Mouse (Mus musculus) neural tube, embryonic 13.5 days (tissue): ENCODE measurements around the gene Dis3l. TPM values are rescaled to one million over a fixed set of nuclear protein-coding genes. Genes with fewer than 3 reads are reported as not detected.
A peak's percentile ranks its signal among the peaks of the same experiment; 100 is the strongest.

ENCODE experiments used
- ATAC-seq: fragments of 200-750 bp; cut with Nextera tagmentation; 2 replicates; pipeline ENCODE4 v1.8.0; 2017; ENCODE audit warnings: low read depth, mild to moderate bottlenecking, moderate TSS enrichment, moderate library complexity
- H3K27ac ChIP-seq: fragments of 300-500 bp; sonication (generic); replicated peaks from 2 replicates; pipeline ENCODE4 v1.5.1; 2015; ENCODE audit warnings: moderate library complexity, mild to moderate bottlenecking, inconsistent platforms
- H3K27me3 ChIP-seq: fragments of 300-500 bp; sonication (generic); 2 replicates; pipeline ENCODE4 v1.6.1; 2015; ENCODE audit warnings: mild to moderate bottlenecking, inconsistent platforms
- H3K36me3 ChIP-seq: fragments of 300-500 bp; sonication (generic); 2 replicates; pipeline ENCODE4 v1.6.1; 2015; ENCODE audit warnings: mild to moderate bottlenecking, inconsistent platforms
- H3K4me1 ChIP-seq: fragments of 300-500 bp; sonication (generic); replicated peaks from 2 replicates; pipeline ENCODE4 v1.6.1; 2015; ENCODE audit warnings: inconsistent platforms
- H3K4me2 ChIP-seq: fragments of 300-500 bp; sonication (generic); 2 replicates; pipeline ENCODE4 v1.6.1; 2015; ENCODE audit warnings: inconsistent platforms, mild to moderate bottlenecking, moderate library complexity
- H3K4me3 ChIP-seq: fragments of 300-500 bp; sonication (generic); 2 replicates; pipeline ENCODE4 v1.5.1; 2015; ENCODE audit warnings: mild to moderate bottlenecking, inconsistent platforms
- H3K9ac ChIP-seq: fragments of 300-500 bp; sonication (generic); 2 replicates; pipeline ENCODE4 v1.6.1; 2015; ENCODE audit warnings: moderate library complexity, mild to moderate bottlenecking, inconsistent platforms
- H3K9me3 ChIP-seq: fragments of 300-500 bp; sonication (generic); 2 replicates; pipeline ENCODE4 v1.6.1; 2016; ENCODE audit warnings: inconsistent platforms
- WGBS: fragments of 180-500 bp; shearing (Covaris S2); methylation state at CpG from one replicate; pipeline ENCODE4 v1.1.7; 2015; 5-methylcytosine and 5-hydroxymethylcytosine counted together
- polyA plus RNA-seq: library from polyadenylated mRNA; unstranded; fragments of >200 nt; fragmentation: Nextera tagmentation; extraction: Ambion mirVana; gene quantifications from 2 replicates; pipeline ENCODE4 v1.2.1, GENCODE M21; 2015

Dis3l gene
- polyA plus RNA-seq: 20.6 and 23.4 TPM in 2 replicates

DNA sequence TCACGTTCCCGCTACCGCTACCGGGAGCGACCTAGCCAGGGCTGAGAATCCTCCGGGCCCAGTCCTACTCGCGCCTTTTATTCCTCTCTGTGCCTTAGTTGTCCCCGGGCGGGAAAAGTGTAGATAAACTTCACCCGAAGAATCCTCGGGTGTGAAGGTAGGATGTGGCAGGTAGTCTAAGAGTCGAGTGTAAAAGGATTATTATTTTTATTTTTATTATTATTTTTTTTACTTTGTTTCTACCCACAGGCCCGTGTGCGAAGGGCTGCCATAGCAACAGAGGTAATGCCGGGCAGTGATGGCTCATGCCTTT is at the start of gene Dis3l:
TSS of gene Dis3l (minus strand) at position 35 of the 313 bp plus-strand sequence.
- peaks cover 3% of the 10 kb centered on the region; the same call in 1 of the 2 replicates for H3K36me3 ChIP-seq
- H3K27ac ChIP-seq: peak within 1 kb of the TSS; percentile 99
- 13% methylated on average over 16 of the region's 16 CpGs for WGBS
- H3K4me1 ChIP-seq: peaks cover 22% of the 10 kb centered on the region
- H3K9me3 ChIP-seq: no peaks in the 10 kb centered on the region
- H3K4me2 ChIP-seq: peak within 1 kb of the TSS; percentile 66
- peak within 1 kb of the TSS; percentile 96 for H3K9ac ChIP-seq
- H3K4me3 ChIP-seq: peak within 1 kb of the TSS; percentile 54
- H3K27me3 ChIP-seq: no peaks in the 10 kb centered on the region
- no peak for ATAC-seq

GRCm38 (mm10) chr9:64389576-64390292 is 48.6 kb upstream of the Dis3l start:
- WGBS: 50% methylated on average over 7 of the region's 7 CpGs
- Histone ChIP-seq H3K9me3 (no peaks in the 10 kb centered on the region), H3K4me2 (no peak overlapping the region), H3K9ac (no peak overlapping the region), H3K27ac (no peak overlapping the region), H3K27me3 (peaks cover 53% of the 10 kb centered on the region), H3K36me3 (no peaks in the 10 kb centered on the region), H3K4me1 (peaks cover 45% of the 10 kb centered on the region), H3K4me3 (no peak overlapping the region)
- no peak for ATAC-seq

- H3K4me1 ChIP-seq: peaks cover 49% of the 10 kb centered on the region
- 2% methylated on average over 45 of the region's 45 CpGs for WGBS
- H3K9ac ChIP-seq: peak overlapping the region; percentile 82
- H3K27me3 ChIP-seq: peaks cover 77% of the 10 kb centered on the region
- 0 out of 2 replicates have a peak overlapping the region, but pooled peaks have one; percentile 18 for H3K27ac ChIP-seq
- peak overlapping the region; percentile 99 for H3K4me2 ChIP-seq
- H3K9me3 ChIP-seq: no peaks in the 10 kb centered on the region
- no peak for ATAC-seq
- peak overlapping the region; percentile 62 for H3K4me3 ChIP-seq
- no peaks in the 10 kb centered on the region for H3K36me3 ChIP-seq
These were observed 45.6 kb upstream of the Dis3l start for GRCm38 (mm10) chr9:64386466-64387211.

DNA sequence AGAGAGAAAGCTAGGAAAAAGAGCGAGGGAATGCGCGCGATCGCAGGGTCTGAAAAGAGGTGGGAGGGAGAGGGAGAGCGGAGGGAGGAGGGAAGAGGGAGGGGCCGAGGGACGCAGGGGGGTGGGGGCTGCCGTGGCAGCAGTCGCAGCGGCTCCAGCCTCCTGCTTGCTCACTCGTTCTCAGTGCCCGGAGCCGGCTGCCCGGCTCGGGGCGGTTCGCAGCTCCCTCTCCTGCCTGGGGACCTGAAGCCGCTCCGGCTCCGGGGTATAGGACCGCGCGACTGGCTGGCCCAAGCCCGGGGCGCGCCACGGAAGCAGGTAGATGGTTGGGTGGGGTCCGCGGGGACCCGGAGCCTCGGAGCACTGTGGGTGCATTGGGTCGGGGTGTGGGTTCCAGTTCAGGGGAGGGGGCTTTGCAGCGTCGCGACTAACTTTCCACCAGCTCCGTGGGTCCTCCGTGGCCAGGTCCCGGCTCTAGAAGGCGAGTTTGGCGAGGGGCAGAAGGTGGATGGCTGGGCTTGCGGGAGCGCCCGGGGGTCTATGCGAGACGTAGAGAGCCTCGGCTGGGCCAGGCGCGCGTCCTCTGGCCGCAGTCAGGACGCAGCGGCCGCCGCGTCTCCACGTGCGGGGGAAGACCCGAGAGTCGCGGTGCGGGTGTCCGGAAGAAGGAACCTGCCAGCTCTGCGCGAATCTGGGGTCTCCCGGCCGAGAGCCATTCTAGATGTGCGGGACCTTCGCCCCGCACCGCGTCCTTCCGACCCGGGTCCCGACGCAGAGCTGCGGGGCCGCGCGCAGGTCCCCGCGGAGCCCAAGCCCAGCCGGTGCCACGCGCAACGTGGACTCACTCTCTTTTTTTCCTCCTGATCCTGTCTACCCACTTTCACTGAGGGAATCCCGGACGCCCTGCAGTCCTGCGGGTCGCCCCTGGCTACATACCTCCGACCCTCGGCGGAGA is 44.7 kb upstream of the Dis3l start, which contains the start of gene Megf11:
TSS of gene Megf11 (plus strand) at position 116 of the 955 bp plus-strand sequence.
- Histone ChIP-seq H3K27me3 (peaks cover 75% of the 10 kb centered on the region), H3K4me3 (peak within 1 kb of the TSS; percentile 62), H3K27ac (0 out of 2 replicates have a peak within 1 kb of the TSS, but pooled peaks have one; percentile 18), H3K9ac (peak within 1 kb of the TSS; percentile 82), H3K4me1 (peaks cover 49% of the 10 kb centered on the region), H3K4me2 (peak within 1 kb of the TSS; percentile 99), H3K9me3 (no peaks in the 10 kb centered on the region; the same call in 1 of the 2 replicates), H3K36me3 (no peaks in the 10 kb centered on the region)
- ATAC-seq: peak; percentile 78
- WGBS: under 1% methylated on average over 91 of the region's 93 CpGs

DNA sequence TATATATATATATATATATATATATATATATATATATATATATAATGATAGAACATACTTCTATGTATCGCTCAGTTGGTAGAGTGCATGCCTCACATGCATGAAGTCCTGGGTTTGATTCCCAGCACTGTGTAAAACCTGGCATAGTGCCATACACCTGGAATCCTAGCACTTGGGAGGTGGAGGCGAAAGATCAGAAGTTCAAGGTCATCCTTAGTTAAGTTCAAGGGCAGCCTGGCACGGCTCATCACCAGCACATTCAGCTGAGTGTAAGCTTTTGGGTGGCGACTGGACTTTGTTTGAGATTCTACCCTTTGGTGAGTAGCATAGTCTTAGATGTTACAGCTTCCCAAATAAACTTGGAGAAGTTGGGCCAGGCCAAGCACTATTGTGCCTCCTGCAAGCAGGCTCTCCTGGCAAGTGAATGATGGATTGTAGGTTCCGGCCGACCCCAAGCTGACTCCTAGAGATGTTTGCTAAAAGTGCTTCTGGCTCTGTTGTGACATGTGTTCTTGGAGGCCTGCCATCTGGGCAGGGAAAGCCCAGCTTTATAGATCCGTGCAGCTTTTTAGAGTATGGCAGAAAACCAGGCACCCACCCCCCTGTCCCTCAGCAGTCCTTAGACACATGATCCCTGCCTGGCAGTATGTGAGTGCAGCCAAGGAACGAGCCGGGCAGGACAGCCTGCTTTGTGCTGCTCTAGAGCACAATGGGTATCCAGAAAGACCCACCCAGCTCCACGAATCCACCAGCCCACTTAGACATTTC is 42.1 kb upstream of the Dis3l start:
- no peaks in the 10 kb centered on the region for H3K36me3 ChIP-seq
- 48% methylated on average over 10 of the region's 10 CpGs for WGBS

DNA sequence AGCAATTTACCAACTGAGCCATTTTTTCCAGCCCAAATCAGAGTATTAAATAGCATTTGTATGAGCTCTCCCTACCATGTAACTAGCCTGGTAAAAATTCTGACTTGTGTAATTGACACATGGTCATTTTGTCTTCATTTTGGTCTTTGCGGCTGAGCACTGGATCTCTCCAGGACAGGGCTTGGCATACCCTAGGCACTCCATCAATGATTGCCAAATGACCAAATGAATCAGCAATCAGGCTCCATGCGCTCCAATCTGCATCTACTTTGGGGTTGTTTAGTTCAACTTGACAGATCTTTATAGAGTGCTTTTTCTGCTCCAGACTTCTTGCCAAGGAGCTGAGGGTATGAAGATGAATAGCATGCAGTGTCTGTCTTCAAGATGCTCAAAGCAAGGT is 35.3 kb upstream of the Dis3l start:
- no peak for ATAC-seq
- Histone ChIP-seq H3K4me1 (peaks cover 10% of the 10 kb centered on the region; the same call in 1 of the 2 replicates), H3K4me3 (no peak overlapping the region), H3K36me3 (no peaks in the 10 kb centered on the region), H3K9ac (no peak overlapping the region), H3K9me3 (no peaks in the 10 kb centered on the region; the same call in 1 of the 2 replicates), H3K4me2 (no peak overlapping the region), H3K27me3 (peaks cover 6% of the 10 kb centered on the region), H3K27ac (no peak overlapping the region)
- WGBS: 88% methylated on average over 2 of the region's 2 CpGs

More for the DNA sequence above, 42.1 kb upstream of the Dis3l start:
- Histone ChIP-seq H3K4me3 (no peak overlapping the region), H3K4me2 (no peak overlapping the region), H3K9me3 (no peaks in the 10 kb centered on the region; the same call in 1 of the 2 replicates), H3K27ac (no peak overlapping the region), H3K9ac (0 out of 2 replicates have a peak overlapping the region, but pooled peaks have one; percentile 1), H3K27me3 (peaks cover 61% of the 10 kb centered on the region), H3K4me1 (peaks cover 38% of the 10 kb centered on the region)
- no peak for ATAC-seq

DNA sequence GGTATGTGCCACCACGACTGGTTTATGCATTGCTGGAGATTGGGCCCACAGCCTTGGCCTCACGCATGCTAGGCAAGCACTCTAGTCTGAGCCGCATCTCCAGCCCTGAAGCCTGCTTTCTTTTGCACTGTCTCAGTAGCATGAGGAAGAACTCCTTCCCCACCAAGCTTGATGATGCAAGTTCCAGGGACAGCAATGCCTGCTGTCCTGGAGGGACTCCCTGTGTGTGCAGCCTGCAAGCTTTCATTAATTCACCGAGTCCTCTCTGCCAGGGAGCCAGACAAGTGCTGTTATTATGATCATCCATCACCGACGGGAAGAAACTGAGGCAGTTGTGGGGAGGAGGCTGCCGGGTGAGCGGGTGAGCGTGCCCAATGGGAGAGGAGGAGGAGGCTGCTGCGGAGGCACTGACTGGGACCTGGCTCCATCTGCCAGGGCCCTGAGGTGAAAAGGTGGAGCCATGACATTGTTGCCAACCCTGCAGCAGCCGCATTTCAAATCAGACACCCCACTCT is 30.3 kb upstream of the Dis3l start:
- Histone ChIP-seq H3K4me3 (no peak overlapping the region), H3K4me2 (no peak overlapping the region), H3K36me3 (no peaks in the 10 kb centered on the region), H3K4me1 (peaks cover 13% of the 10 kb centered on the region), H3K9me3 (no peaks in the 10 kb centered on the region), H3K27me3 (0 out of 2 replicates have a peak, but pooled peaks cover under 1% of the 10 kb centered on the region), H3K27ac (peak overlapping the region; percentile 55), H3K9ac (peak overlapping the region; percentile 19; the same call in 1 of the 2 replicates)
- WGBS: 25% methylated on average over 11 of the region's 11 CpGs
- peak; percentile 71 for ATAC-seq

DNA sequence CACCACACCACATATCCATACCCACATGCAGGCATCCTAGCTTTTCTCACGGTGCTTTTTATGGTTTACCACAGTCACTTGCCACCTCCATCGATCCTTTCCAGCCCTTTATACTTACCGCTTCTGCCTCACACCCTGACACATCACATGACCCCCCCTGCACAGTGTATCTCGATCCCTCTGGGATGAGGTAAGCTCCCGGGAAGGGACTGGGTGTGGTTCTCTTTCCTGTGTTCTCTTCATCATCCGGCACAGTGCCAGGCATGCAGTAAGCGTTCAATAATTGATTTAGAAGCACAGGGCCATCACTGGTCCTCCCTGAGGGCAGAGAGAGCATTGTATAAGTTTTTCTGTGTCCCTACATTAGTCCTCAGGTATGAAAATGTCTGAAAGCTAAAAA is 28.8 kb upstream of the Dis3l start:
- no peak overlapping the region for H3K4me3 ChIP-seq
- H3K4me1 ChIP-seq: peaks cover 13% of the 10 kb centered on the region
- no peak overlapping the region for H3K27ac ChIP-seq
- H3K9ac ChIP-seq: no peak overlapping the region
- H3K9me3 ChIP-seq: no peaks in the 10 kb centered on the region
- ATAC-seq: no peak
- 58% methylated on average over 7 of the region's 7 CpGs for WGBS
- H3K27me3 ChIP-seq: no peaks in the 10 kb centered on the region
- no peaks in the 10 kb centered on the region for H3K36me3 ChIP-seq
- no peak overlapping the region for H3K4me2 ChIP-seq

DNA sequence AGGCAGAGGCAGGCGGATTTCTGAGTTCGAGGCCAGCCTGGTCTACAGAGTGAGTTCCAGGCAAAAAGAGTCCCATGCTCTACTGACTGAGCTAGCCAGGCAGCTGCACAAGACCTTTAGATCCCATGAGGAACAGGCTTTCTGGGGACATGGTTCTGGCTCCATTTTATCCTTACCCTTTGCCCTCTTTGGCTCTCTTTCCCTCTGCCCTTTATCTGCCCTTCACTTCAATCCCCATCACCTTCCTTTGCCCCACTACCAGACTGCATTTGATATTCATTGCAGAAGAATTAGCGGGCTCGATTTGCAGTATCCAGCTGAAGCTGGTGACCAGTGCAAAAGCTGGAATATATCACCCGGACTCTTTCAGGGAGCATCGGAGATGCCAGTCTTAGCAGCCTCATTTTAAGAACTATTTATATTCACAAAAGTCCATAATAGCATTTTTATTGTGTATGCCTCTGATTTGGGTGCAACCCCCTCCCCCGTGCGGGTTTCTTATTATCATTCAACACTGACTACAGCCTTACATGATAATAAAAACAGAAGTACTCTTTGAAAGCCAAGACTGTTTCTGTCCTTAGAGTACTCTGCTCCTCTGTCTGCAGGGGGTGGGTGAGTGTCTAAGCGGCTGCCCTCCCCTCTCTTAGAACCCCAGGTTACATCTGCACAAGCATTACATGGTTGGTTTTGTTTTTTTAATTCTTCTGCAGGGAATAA is 20.3 kb upstream of the Dis3l start:
- no peaks in the 10 kb centered on the region for H3K4me1 ChIP-seq
- H3K4me2 ChIP-seq: no peak overlapping the region
- ATAC-seq: no peak
- 84% methylated on average over 9 of the region's 9 CpGs for WGBS
- H3K27me3 ChIP-seq: no peaks in the 10 kb centered on the region
- no peaks in the 10 kb centered on the region for H3K9me3 ChIP-seq
- H3K27ac ChIP-seq: no peak overlapping the region
- no peak overlapping the region for H3K9ac ChIP-seq
- H3K36me3 ChIP-seq: no peaks in the 10 kb centered on the region
- no peak overlapping the region for H3K4me3 ChIP-seq

DNA sequence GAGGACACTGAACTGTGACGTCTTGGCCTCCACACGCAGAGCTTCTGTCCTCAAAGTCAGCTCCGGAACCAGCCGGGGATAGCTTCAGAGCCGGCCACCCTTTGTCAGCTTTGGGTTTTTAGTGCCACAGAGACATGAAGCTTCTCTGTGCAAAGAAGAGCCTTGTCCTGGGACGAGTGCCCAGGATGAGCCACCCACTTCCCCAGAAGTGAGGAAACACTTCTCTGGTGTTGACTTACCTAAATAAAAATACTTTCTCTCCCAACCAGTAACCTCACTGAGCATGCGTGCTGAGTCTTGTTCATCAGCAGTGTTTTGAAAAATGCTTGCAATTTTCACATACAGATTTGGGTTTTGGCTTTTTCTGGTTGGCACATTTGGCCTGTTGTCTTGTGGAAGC is 14.5 kb upstream of the Dis3l start:
- no peak for ATAC-seq
- Histone ChIP-seq H3K27ac (no peak overlapping the region), H3K4me2 (no peak overlapping the region), H3K27me3 (no peaks in the 10 kb centered on the region), H3K9me3 (no peaks in the 10 kb centered on the region), H3K4me3 (no peak overlapping the region), H3K9ac (no peak overlapping the region), H3K4me1 (no peaks in the 10 kb centered on the region), H3K36me3 (no peaks in the 10 kb centered on the region)
- 89% methylated on average over 7 of the region's 7 CpGs for WGBS
